Comparison of ENCODE assay signal across 14 mouse cellular contexts in the genomic region with DNA sequence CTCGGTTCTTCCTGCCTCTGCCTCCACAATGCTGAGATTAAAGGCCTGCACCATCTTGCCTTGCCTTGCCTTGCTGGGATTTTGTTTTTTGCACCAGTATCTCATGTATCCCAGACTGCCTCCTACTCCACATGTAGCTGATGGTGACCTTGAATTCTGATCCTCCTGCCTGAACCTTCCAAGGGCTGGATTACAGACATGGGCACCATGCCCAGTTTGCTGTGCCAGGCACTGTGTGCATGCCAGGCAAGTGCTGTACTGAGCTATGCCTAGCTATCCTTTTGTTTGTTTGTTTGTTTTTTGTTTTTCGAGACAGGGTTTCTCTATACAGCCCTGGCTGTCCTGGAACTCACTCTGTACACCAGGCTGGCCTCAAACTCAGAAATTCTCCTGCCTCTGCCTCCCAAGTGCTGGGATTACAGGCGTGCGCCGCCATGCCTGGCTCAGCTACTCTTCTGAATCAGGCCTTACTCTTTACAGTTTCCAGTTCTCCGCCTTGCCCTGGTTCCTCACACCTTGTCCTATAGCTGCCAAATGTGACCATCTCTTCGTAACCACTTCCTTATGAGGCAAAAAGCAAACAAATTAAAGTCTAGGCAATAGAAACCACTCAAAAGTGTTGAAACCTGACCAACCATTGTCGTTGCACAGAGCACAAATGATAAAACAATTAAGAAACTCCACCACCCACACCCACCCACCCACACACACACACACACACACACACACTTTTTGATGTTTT. TPM values are rescaled to one million over a fixed set of nuclear protein-coding genes. Genes with fewer than 3 reads are reported as not detected.
DNase-seq lines count a peak whose midpoint lies in the region; ATAC-seq and TF ChIP-seq lines count a peak whose summit lies in the region.
"Had no signal": no experiment of that assay in that cellular context is flagged by ENCODE, and none has a peak within 500 bp of the region (broad histone marks: within the 10 kb centered on the region; RNA-seq: fewer than 3 reads in every experiment).

No protein-coding gene starts in this region.

- no peaks in the 10 kb centered on the region for H3K36me3 ChIP-seq in small intestine, adult 2 months (ENCODE audit: control insufficient read depth, insufficient read depth, low read length)
- peaks cover 8% of the 10 kb centered on the region; the same call in 1 of the 2 replicates for H3K36me3 ChIP-seq in hindbrain, embryonic 12.5 days
- H3K36me3 ChIP-seq in hindbrain, embryonic 11.5 days (ENCODE audit: control insufficient read depth, insufficient read depth, low read length) = 0 out of 2 replicates have a peak, but pooled peaks cover 4% of the 10 kb centered on the region

- H3K4me1 ChIP-seq in small intestine, adult 2 months (ENCODE audit: control insufficient read depth, insufficient read depth, insufficient read length, low read length) = peaks cover 13% of the 10 kb centered on the region
- no peaks in the 10 kb centered on the region for H3K4me1 ChIP-seq in hindbrain, embryonic 12.5 days
- H3K4me1 ChIP-seq in hindbrain, embryonic 11.5 days (replicated peaks; ENCODE audit: control insufficient read depth, insufficient read depth, low read length) = no peaks in the 10 kb centered on the region
- H3K4me1 ChIP-seq: midbrain, embryonic 13.5 days had no signal

- no peak for TF ChIP-seq POLR2A in small intestine, adult 2 months (IDR thresholded peaks at IDR 0.05; ENCODE audit: low read depth, low read length)

- ATAC-seq in granulocyte monocyte progenitor cell, adult 5-6 weeks (replicated peaks; ENCODE audit: poor library complexity, severe bottlenecking) = peak; percentile 80
- ATAC-seq in hindbrain, embryonic 12.5 days (ENCODE audit: low FRiP score) = no peak
- ATAC-seq in hindbrain, embryonic 11.5 days (ENCODE audit: low FRiP score) = no peak
- ATAC-seq: intestine, embryonic 15.5 days; midbrain, embryonic 13.5 days had no signal

- WGBS in small intestine, adult 2 months = 43% methylated on average over 8 of the region's 8 CpGs
- 87% methylated on average over 8 of the region's 8 CpGs for WGBS in hindbrain, embryonic 12.5 days
- WGBS in hindbrain, embryonic 11.5 days = 88% methylated on average over 8 of the region's 8 CpGs

- no peak overlapping the region for H3K4me3 ChIP-seq in small intestine, adult 2 months (ENCODE audit: low read depth, low read length)
- no peak overlapping the region for H3K4me3 ChIP-seq in hindbrain, embryonic 12.5 days
- H3K4me3 ChIP-seq in hindbrain, embryonic 11.5 days (ENCODE audit: low read depth, low read length) = no peak overlapping the region
- H3K4me3 ChIP-seq: erythroblast, embryonic 14.5 days; intestine, embryonic 15.5 days; midbrain, embryonic 13.5 days had no signal

- no peak for TF ChIP-seq CTCF in small intestine, adult 2 months (IDR thresholded peaks at IDR 0.05; ENCODE audit: extremely low read depth, insufficient read length, insufficient replicate concordance, low read depth, low read length)

- H3K9ac ChIP-seq in hindbrain, embryonic 12.5 days = no peak overlapping the region
- H3K9ac ChIP-seq in hindbrain, embryonic 11.5 days (ENCODE audit: low read depth, low read length) = no peak overlapping the region
- H3K9ac ChIP-seq: intestine, embryonic 15.5 days; lung, embryonic 14.5 days; midbrain, embryonic 13.5 days had no signal

- peak overlapping the region; percentile 54 for H3K27ac ChIP-seq in small intestine, adult 2 months (ENCODE audit: insufficient read depth, low read depth, low read length)
- no peak overlapping the region for H3K27ac ChIP-seq in hindbrain, embryonic 12.5 days
- H3K27ac ChIP-seq in hindbrain, embryonic 11.5 days (ENCODE audit: low read depth, low read length) = no peak overlapping the region
- H3K27ac ChIP-seq: intestine, embryonic 15.5 days; midbrain, embryonic 13.5 days had no signal

- no peak overlapping the region for H3K4me2 ChIP-seq in hindbrain, embryonic 12.5 days (replicated peaks)
- H3K4me2 ChIP-seq in hindbrain, embryonic 11.5 days (replicated peaks; ENCODE audit: low read depth, low read length) = no peak overlapping the region
- H3K4me2 ChIP-seq: intestine, embryonic 15.5 days; lung, embryonic 14.5 days; midbrain, embryonic 13.5 days had no signal

- DNase-seq in gastrocnemius, adult 18-20 months (ENCODE audit: low spot score) = peak; percentile 77
- no peak for DNase-seq in gastrocnemius, postnatal 4 days (ENCODE audit: low spot score in 2 of 2)
- peak; percentile 64 for DNase-seq in lung, postnatal 36 days
- DNase-seq in lung, postnatal 10 days = no peak
- DNase-seq in hindbrain, embryonic 11.5 days (ENCODE audit: low spot score) = no peak
- DNase-seq: B cell, adult 2 months; lung, embryonic 14.5 days; thymus, postnatal 36 days had no signal

- no peaks in the 10 kb centered on the region for H3K27me3 ChIP-seq in small intestine, adult 2 months (ENCODE audit: control insufficient read depth, insufficient read depth, low read length)
- no peaks in the 10 kb centered on the region for H3K27me3 ChIP-seq in hindbrain, embryonic 12.5 days
- no peaks in the 10 kb centered on the region for H3K27me3 ChIP-seq in hindbrain, embryonic 11.5 days (ENCODE audit: control insufficient read depth, insufficient read depth, low read length)
- H3K27me3 ChIP-seq: intestine, embryonic 15.5 days; midbrain, embryonic 13.5 days had no signal

- H3K9me3 ChIP-seq in hindbrain, embryonic 12.5 days (replicated peaks) = no peaks in the 10 kb centered on the region
- no peaks in the 10 kb centered on the region for H3K9me3 ChIP-seq in hindbrain, embryonic 11.5 days (ENCODE audit: control insufficient read depth, low read length)
- H3K9me3 ChIP-seq: intestine, embryonic 15.5 days; midbrain, embryonic 13.5 days had no signal

RNA-seq across cellular contexts. Expression of a gene that starts 7.0 kb away (rescaled TPM):
- total RNA-seq in gastrocnemius, adult 18-20 months (2021) = 10 to 100 TPM; 24.0 to 27.9 TPM
- total RNA-seq in gastrocnemius, postnatal 4 days (2021) = 10 to 100 TPM; 26.5 to 27.9 TPM
- 31.1 and 32.7 TPM in 2 replicates for total RNA-seq in granulocyte monocyte progenitor cell, adult 5-6 weeks (2014; fragmentation: Nextera tagmentation)
- total RNA-seq in granulocyte monocyte progenitor cell, adult 5-6 weeks (2017) = 66.5 and 71.3 TPM in 2 replicates
- polyA plus RNA-seq in small intestine, adult 2 months (2012; rRNA removed) = 13.4 and 24.1 TPM in 2 replicates
- 38.8 and 39.2 TPM in 2 replicates for polyA plus RNA-seq in hindbrain, embryonic 12.5 days (2016; fragmentation: Nextera tagmentation; extraction: Ambion mirVana)
- 41.5 and 42.3 TPM in 2 replicates for polyA plus RNA-seq in hindbrain, embryonic 11.5 days (2014; fragmentation: Nextera tagmentation; extraction: Ambion mirVana)

RNA-seq across cellular contexts. Expression of a gene that starts 25.6 kb away (rescaled TPM):
- 10 to 100 TPM; 62.7 to 71.1 TPM for total RNA-seq in gastrocnemius, adult 18-20 months (2021)
- 10 to 100 TPM; 42.6 to 49.5 TPM for total RNA-seq in gastrocnemius, postnatal 4 days (2021)
- total RNA-seq in granulocyte monocyte progenitor cell, adult 5-6 weeks (2014; fragmentation: Nextera tagmentation) = 17.7 and 20.8 TPM in 2 replicates
- total RNA-seq in granulocyte monocyte progenitor cell, adult 5-6 weeks (2017) = 28.0 and 32.0 TPM in 2 replicates
- polyA plus RNA-seq in small intestine, adult 2 months (2012; rRNA removed) = 51.6 and 70.7 TPM in 2 replicates
- 5.8 and 6.9 TPM in 2 replicates for polyA plus RNA-seq in hindbrain, embryonic 12.5 days (2016; fragmentation: Nextera tagmentation; extraction: Ambion mirVana)
- polyA plus RNA-seq in hindbrain, embryonic 11.5 days (2014; fragmentation: Nextera tagmentation; extraction: Ambion mirVana) = 6.0 and 7.4 TPM in 2 replicates

RNA-seq across cellular contexts. Expression of a gene that starts 25.6 kb away (rescaled TPM):
- total RNA-seq in gastrocnemius, adult 18-20 months (2021) = 1 to 10 TPM; 7.3 to 8.7 TPM
- 1 to 10 TPM; 8.1 to 8.8 TPM for total RNA-seq in gastrocnemius, postnatal 4 days (2021)
- total RNA-seq in granulocyte monocyte progenitor cell, adult 5-6 weeks (2014; fragmentation: Nextera tagmentation) = 12.6 and 14.0 TPM in 2 replicates
- total RNA-seq in granulocyte monocyte progenitor cell, adult 5-6 weeks (2017) = 7.4 and 16.3 TPM in 2 replicates
- polyA plus RNA-seq in small intestine, adult 2 months (2012; rRNA removed) = 13.3 and 22.3 TPM in 2 replicates
- polyA plus RNA-seq in hindbrain, embryonic 12.5 days (2016; fragmentation: Nextera tagmentation; extraction: Ambion mirVana) = 17.6 and 18.1 TPM in 2 replicates
- polyA plus RNA-seq in hindbrain, embryonic 11.5 days (2014; fragmentation: Nextera tagmentation; extraction: Ambion mirVana) = 17.7 and 18.5 TPM in 2 replicates

Comparison
In these comparisons a context has a peak if more than half of its experiments do, and no peak if none do; other contexts are left out.
1. DNase-seq: peak in gastrocnemius, adult 18-20 months (single experiment) and lung, postnatal 36 days (single experiment); none in gastrocnemius, postnatal 4 days (0 of 2), lung, postnatal 10 days (single experiment) and hindbrain, embryonic 11.5 days (single experiment).